Mouse (Mus musculus) MEL (cell line): ENCODE data around the gene Szt2.

Source experiments
- BHLHE40 ChIP-seq: IDR thresholded peaks from 2 replicates; pipeline ENCODE4 v1.6.1; 2012; ENCODE audit warnings: low read depth, mild to moderate bottlenecking, inconsistent platforms, low read length, improper control_type of control experiment, borderline replicate concordance
- CTCF ChIP-seq, 3 experiments: IDR thresholded peaks in 2 of 3; conservative IDR thresholded peaks in 1 of 3; 2 replicates each; pipeline ENCODE4 v1.5.1; 2011 to 2012; ENCODE audit warnings: low read length in 3 of 3, low read depth in 2 of 3, mild to moderate bottlenecking in 2 of 3, improper control_type of control experiment in 1 of 3, inconsistent platforms in 1 of 3, mixed read lengths in 1 of 3, moderate library complexity in 1 of 3; ENCODE audit not compliant: control insufficient read depth in 1 of 3, insufficient read depth in 1 of 3, poor library complexity in 1 of 3, severe bottlenecking in 1 of 3
- ELF1 ChIP-seq: IDR thresholded peaks from 2 replicates; pipeline ENCODE4 v1.6.1; 2014; ENCODE audit warnings: low read depth, mild to moderate bottlenecking, inconsistent platforms, low read length, improper control_type of control experiment, moderate library complexity
- GABPA ChIP-seq: IDR thresholded peaks from 2 replicates; pipeline ENCODE4 v1.6.1; 2012; ENCODE audit warnings: low read depth, mild to moderate bottlenecking, inconsistent platforms, low read length, improper control_type of control experiment, moderate library complexity
- GATA1 ChIP-seq: IDR thresholded peaks from 2 replicates; pipeline ENCODE4 v1.6.1; 2011; ENCODE audit warnings: low read depth, low read length, improper control_type of control experiment
- MAFK ChIP-seq: IDR thresholded peaks from 2 replicates; pipeline ENCODE4 v1.6.1; 2011; ENCODE audit warnings: low read depth, mild to moderate bottlenecking, low read length, improper control_type of control experiment, borderline replicate concordance
- MEF2A ChIP-seq: IDR thresholded peaks from 2 replicates; pipeline ENCODE4 v1.6.1; 2014; ENCODE audit warnings: low read depth, mild to moderate bottlenecking, inconsistent platforms, low read length, improper control_type of control experiment; ENCODE audit not compliant: poor library complexity, insufficient replicate concordance, severe bottlenecking; ENCODE audit errors: extremely low read depth
- MYC ChIP-seq: IDR thresholded peaks from 2 replicates; pipeline ENCODE4 v1.6.1; 2011; ENCODE audit warnings: low read depth, mild to moderate bottlenecking, low read length, improper control_type of control experiment, moderate library complexity
- NELFE ChIP-seq: IDR thresholded peaks from 2 replicates; pipeline ENCODE4 v1.6.1; 2011; ENCODE audit warnings: low read depth, low read length, improper control_type of control experiment
- POLR2A ChIP-seq, 2 experiments: IDR thresholded peaks; 2 replicates each; pipeline ENCODE4 v1.6.1; 2011 to 2012; ENCODE audit warnings: low read length in 2 of 2, mild to moderate bottlenecking in 2 of 2, control low read depth in 1 of 2, improper control_type of control experiment in 1 of 2, low read depth in 1 of 2, moderate library complexity in 1 of 2; ENCODE audit not compliant: control insufficient read depth in 1 of 2, insufficient read depth in 1 of 2, poor library complexity in 1 of 2
- POLR2AphosphoS5 ChIP-seq: IDR thresholded peaks from 2 replicates; pipeline ENCODE4 v1.6.1; 2012; ENCODE audit warnings: low read depth, borderline replicate concordance, mild to moderate bottlenecking, inconsistent platforms, low read length, moderate library complexity, mixed read lengths
- TAL1 ChIP-seq: IDR thresholded peaks from 2 replicates; pipeline ENCODE4 v1.6.1; 2012; ENCODE audit warnings: mild to moderate bottlenecking, inconsistent platforms, low read length, moderate library complexity, mixed read lengths
- TCF12 ChIP-seq: IDR thresholded peaks from 2 replicates; pipeline ENCODE4 v1.6.1; 2014; ENCODE audit warnings: low read depth, mild to moderate bottlenecking, inconsistent platforms, low read length, improper control_type of control experiment, moderate library complexity
- ZMIZ1 ChIP-seq: IDR thresholded peaks from 2 replicates; pipeline ENCODE4 v1.6.1; 2012; ENCODE audit warnings: low read depth, mild to moderate bottlenecking, inconsistent platforms, low read length, improper control_type of control experiment, moderate library complexity

GRCm38 (mm10) chr4:118350864-118351263, 58.2 kb downstream of the Szt2 start:
- TF ChIP-seq CTCF (IDR thresholded peaks at IDR 0.05 in 2 of 3, conservative IDR thresholded peaks at IDR 0.05 in 1 of 3; ENCODE audit: control insufficient read depth in 1 of 3, insufficient read depth in 1 of 3, low read depth in 2 of 3, low read length in 3 of 3, poor library complexity in 1 of 3, severe bottlenecking in 1 of 3): no peak
- TF ChIP-seq POLR2A (IDR thresholded peaks at IDR 0.05; ENCODE audit: control insufficient read depth in 1 of 2, insufficient read depth in 1 of 2, low read depth in 1 of 2, low read length in 2 of 2, poor library complexity in 1 of 2): no peak
- no peak for TF ChIP-seq GATA1
- TF ChIP-seq TCF12: no peak
- TF ChIP-seq ZMIZ1: no peak
- no peak for TF ChIP-seq NELFE
- TF ChIP-seq MYC: no peak
- TF ChIP-seq TAL1: no peak
- TF ChIP-seq MEF2A: no peak
- no peak for TF ChIP-seq ELF1
- TF ChIP-seq MAFK: no peak
- TF ChIP-seq GABPA: no peak
- TF ChIP-seq BHLHE40: no peak
- TF ChIP-seq POLR2AphosphoS5: no peak
